Mouse (Mus musculus) ovary, adult 2 months (tissue): ENCODE results near the gene Mgat5b. TPM values are rescaled to one million over a fixed set of nuclear protein-coding genes. Genes with fewer than 3 reads are reported as not detected.

ENCODE experiments used
- polyA plus RNA-seq: library from polyadenylated mRNA; depleted of rRNA; stranded (reverse); fragments of >200 nt; gene quantifications from 2 replicates; pipeline ENCODE4 v1.2.3, GENCODE M21; 2012; rRNA removed

Gene Mgat5b
- 0.40 and 0.52 TPM in 2 replicates for polyA plus RNA-seq

DNA sequence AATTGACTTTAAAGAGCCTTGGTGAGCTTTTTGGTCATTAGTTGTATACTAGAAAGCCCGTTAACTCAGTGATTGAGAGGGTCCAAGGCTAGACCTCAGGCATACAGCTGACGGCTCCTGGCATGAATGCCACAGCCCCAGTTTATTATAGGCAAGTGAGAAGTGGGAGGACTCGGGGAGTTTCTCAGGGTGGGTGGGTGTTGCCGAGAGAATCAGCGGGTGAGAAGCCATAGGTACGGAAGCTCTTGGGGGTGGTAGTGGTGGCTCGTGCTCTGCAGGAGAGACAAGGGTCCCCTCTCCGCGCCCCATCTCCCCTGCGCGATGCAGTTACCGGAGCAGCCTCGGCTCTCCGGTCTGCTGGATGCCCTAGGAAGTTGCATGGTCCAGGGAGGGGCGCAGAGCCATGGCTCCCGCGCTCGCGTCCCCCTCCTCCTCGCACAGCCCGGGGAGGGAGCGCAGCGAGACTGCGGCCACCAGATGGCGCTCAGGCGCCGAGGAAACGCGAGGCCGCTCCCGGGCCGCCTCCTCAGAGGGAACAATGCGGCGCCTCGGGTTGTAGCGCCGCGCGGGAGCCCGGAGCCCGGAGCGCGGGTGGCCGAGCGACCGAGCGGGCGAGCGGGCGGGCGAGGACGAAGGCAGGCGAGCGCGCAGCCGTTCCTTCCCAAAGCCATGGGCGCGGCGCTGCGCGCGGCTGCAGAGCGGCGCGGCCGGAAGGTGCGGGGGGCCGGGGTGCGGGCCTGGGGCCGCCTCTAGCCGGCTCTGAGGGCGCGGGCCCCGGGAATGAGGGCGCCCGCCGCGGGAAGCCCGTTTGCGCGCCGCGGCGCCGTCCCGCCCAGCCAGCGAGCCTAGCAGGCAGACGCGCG lies at the start of gene Mgat5b:
Mgat5b (plus strand) TSS at position 541 of the 863 bp plus-strand sequence.

Other genes with a start within 250 kb of the Mgat5b start
- 0.10 and 0.24 TPM in 2 replicates for gene St6galnac1, start 143.4 kb upstream of the Mgat5b start, polyA plus RNA-seq
- 110 and 217 TPM in 2 replicates for gene Mxra7, start 90.8 kb upstream of the Mgat5b start, polyA plus RNA-seq
- 21.8 and 22.7 TPM in 2 replicates for gene Mettl23, start 75.6 kb upstream of the Mgat5b start, polyA plus RNA-seq
- gene Jmjd6, start 75.4 kb upstream of the Mgat5b start, polyA plus RNA-seq = 34.6 and 37.0 TPM in 2 replicates
- gene Mfsd11, start 66.4 kb upstream of the Mgat5b start, polyA plus RNA-seq = 32.6 and 33.4 TPM in 2 replicates
- 1,242 and 1,559 TPM in 2 replicates for gene Srsf2, start 65.8 kb upstream of the Mgat5b start, polyA plus RNA-seq
- gene Sec14l1, start 196.3 kb downstream of the Mgat5b start, polyA plus RNA-seq = 84.9 and 85.0 TPM in 2 replicates